ENCODE assay signal across 11 mouse cellular contexts in genomic region chr4:133598616-133599015, GRCm38 (mm10). TPM values are rescaled to one million over a fixed set of nuclear protein-coding genes. Genes with fewer than 3 reads are reported as not detected.
DNase-seq lines count a peak whose midpoint lies in the region; ATAC-seq and TF ChIP-seq lines count a peak whose summit lies in the region.
"Had no signal": no experiment of that assay in that cellular context is flagged by ENCODE, and none has a peak within 500 bp of the region (broad histone marks: within the 10 kb centered on the region; RNA-seq: fewer than 3 reads in every experiment).

No protein-coding gene starts in this region.

- H3K27me3 ChIP-seq in kidney, adult 2 months (replicated peaks; ENCODE audit: control insufficient read depth, insufficient read depth, low read length), result no peaks in the 10 kb centered on the region
- no peaks in the 10 kb centered on the region for H3K27me3 ChIP-seq in ES-Bruce4 (ENCODE audit: control insufficient read depth, insufficient read depth, low read length, poor library complexity, severe bottlenecking)
- H3K27me3 ChIP-seq in intestine, embryonic 14.5 days (replicated peaks; ENCODE audit: control insufficient read depth, insufficient read depth, low read length), result peaks cover 33% of the 10 kb centered on the region
- peaks cover 42% of the 10 kb centered on the region for H3K27me3 ChIP-seq in liver, embryonic 16.5 days (ENCODE audit: control insufficient read depth, insufficient read depth, low read depth, low read length)
- H3K27me3 ChIP-seq in midbrain, embryonic 16.5 days (ENCODE audit: control insufficient read depth, insufficient read depth, low read depth, low read length), result peaks cover 42% of the 10 kb centered on the region
- peaks cover 40% of the 10 kb centered on the region for H3K27me3 ChIP-seq in hindbrain, embryonic 11.5 days (ENCODE audit: control insufficient read depth, insufficient read depth, low read length)

- no peak overlapping the region for H3K4me3 ChIP-seq in kidney, adult 2 months (ENCODE audit: insufficient read depth, low read depth, low read length)
- no peak overlapping the region for H3K4me3 ChIP-seq in ES-Bruce4 (ENCODE audit: low read depth, low read length)
- no peak overlapping the region for H3K4me3 ChIP-seq in intestine, embryonic 14.5 days (ENCODE audit: low read depth, low read length)
- H3K4me3 ChIP-seq in liver, embryonic 16.5 days (ENCODE audit: low read depth, low read length), result peak overlapping the region; percentile 69; the same call in 1 of the 2 replicates
- H3K4me3 ChIP-seq in midbrain, embryonic 16.5 days (ENCODE audit: low read depth, low read length), result no peak overlapping the region
- no peak overlapping the region for H3K4me3 ChIP-seq in hindbrain, embryonic 11.5 days (ENCODE audit: low read depth, low read length)

- peak overlapping the region; percentile 78; the same call in 1 of the 2 replicates for H3K4me2 ChIP-seq in intestine, embryonic 14.5 days (ENCODE audit: low read length)
- H3K4me2 ChIP-seq in liver, embryonic 16.5 days (ENCODE audit: low read depth, low read length), result peak overlapping the region; percentile 93
- H3K4me2 ChIP-seq in midbrain, embryonic 16.5 days (ENCODE audit: low read length), result no peak overlapping the region
- H3K4me2 ChIP-seq in hindbrain, embryonic 11.5 days (replicated peaks; ENCODE audit: low read depth, low read length), result no peak overlapping the region

- H3K27ac ChIP-seq in kidney, adult 2 months (ENCODE audit: insufficient read depth, low read depth, low read length), result peak overlapping the region; percentile 90
- H3K27ac ChIP-seq in ES-Bruce4 (ENCODE audit: insufficient read depth, low read length), result peak overlapping the region; percentile 94
- peak overlapping the region; percentile 76 for H3K27ac ChIP-seq in intestine, embryonic 14.5 days (ENCODE audit: low read depth)
- no peak overlapping the region for H3K27ac ChIP-seq in liver, embryonic 16.5 days (ENCODE audit: low read length)
- no peak overlapping the region for H3K27ac ChIP-seq in midbrain, embryonic 16.5 days (ENCODE audit: low read length)
- no peak overlapping the region for H3K27ac ChIP-seq in hindbrain, embryonic 11.5 days (ENCODE audit: low read depth, low read length)

- TF ChIP-seq CTCF in kidney, adult 2 months (conservative IDR thresholded peaks at IDR 0.05; ENCODE audit: insufficient read depth, insufficient read length, low read depth, low read length), result no peak
- TF ChIP-seq CTCF in ES-Bruce4 (IDR thresholded peaks at IDR 0.05; ENCODE audit: low read depth, low read length), result no peak

- WGBS in kidney, adult 2 months, result 24% methylated on average over 4 of the region's 4 CpGs
- 40% methylated on average over 4 of the region's 4 CpGs for WGBS in intestine, embryonic 14.5 days
- WGBS in liver, embryonic 16.5 days (ENCODE audit: insufficient replicate concordance), result 29% methylated on average over 4 of the region's 4 CpGs
- whole genome bisulfite sequencing in midbrain, embryonic 16.5 days, result 49% methylated on average over 4 of the region's 4 CpGs
- WGBS in hindbrain, embryonic 11.5 days, result 55% methylated on average over 4 of the region's 4 CpGs

- TF ChIP-seq POLR2A in kidney, adult 2 months (IDR thresholded peaks at IDR 0.05; ENCODE audit: low read depth, low read length), result no peak
- TF ChIP-seq POLR2A in ES-Bruce4 (IDR thresholded peaks at IDR 0.05; ENCODE audit: insufficient read depth, low read length), result no peak

- H3K4me1 ChIP-seq in kidney, adult 2 months (ENCODE audit: control insufficient read depth, insufficient read depth, low read length), result peaks cover 15% of the 10 kb centered on the region; the same call in 1 of the 2 replicates
- H3K4me1 ChIP-seq in ES-Bruce4 (ENCODE audit: control insufficient read depth, insufficient read depth, low read length), result peaks cover 7% of the 10 kb centered on the region
- peaks cover 8% of the 10 kb centered on the region; the same call in 1 of the 2 replicates for H3K4me1 ChIP-seq in intestine, embryonic 14.5 days (replicated peaks; ENCODE audit: control insufficient read depth, insufficient read depth, low read length)
- H3K4me1 ChIP-seq in liver, embryonic 16.5 days (ENCODE audit: control insufficient read depth, low read depth, low read length), result peaks cover 27% of the 10 kb centered on the region
- H3K4me1 ChIP-seq in midbrain, embryonic 16.5 days (ENCODE audit: control insufficient read depth, insufficient read depth, low read length), result peaks cover 13% of the 10 kb centered on the region
- H3K4me1 ChIP-seq in hindbrain, embryonic 11.5 days (replicated peaks; ENCODE audit: control insufficient read depth, insufficient read depth, low read length), result no peaks in the 10 kb centered on the region; the same call in 1 of the 2 replicates

- H3K9me3 ChIP-seq in ES-Bruce4 (replicated peaks; ENCODE audit: control insufficient read depth, insufficient read depth, low read length, poor library complexity, severe bottlenecking), result no peaks in the 10 kb centered on the region
- no peaks in the 10 kb centered on the region for H3K9me3 ChIP-seq in intestine, embryonic 14.5 days (ENCODE audit: control insufficient read depth, low read length)
- no peaks in the 10 kb centered on the region for H3K9me3 ChIP-seq in liver, embryonic 16.5 days (replicated peaks; ENCODE audit: control insufficient read depth, low read length)
- H3K9me3 ChIP-seq in midbrain, embryonic 16.5 days (replicated peaks; ENCODE audit: control insufficient read depth, low read length, poor library complexity, severe bottlenecking), result no peaks in the 10 kb centered on the region
- no peaks in the 10 kb centered on the region for H3K9me3 ChIP-seq in hindbrain, embryonic 11.5 days (ENCODE audit: control insufficient read depth, low read length)
- H3K9me3 ChIP-seq: G1E had no signal

- DNase-seq in kidney, adult 2 months, result peak; percentile 56
- no peak for DNase-seq in kidney, postnatal 10 days
- DNase-seq in intestine, embryonic 14.5 days (ENCODE audit: low spot score), result peak; percentile 67
- DNase-seq in hindbrain, embryonic 11.5 days (ENCODE audit: low spot score), result no peak
- DNase-seq in B cell, adult 2 months, result no peak
- DNase-seq: cerebellum, postnatal 36 days; heart, adult 11 months had no signal

- no peaks in the 10 kb centered on the region for H3K36me3 ChIP-seq in kidney, adult 2 months (ENCODE audit: control insufficient read depth, insufficient read depth, low read length)
- no peaks in the 10 kb centered on the region for H3K36me3 ChIP-seq in ES-Bruce4 (ENCODE audit: control insufficient read depth, insufficient read depth, low read length, poor library complexity, severe bottlenecking)
- H3K36me3 ChIP-seq in intestine, embryonic 14.5 days (ENCODE audit: control insufficient read depth, insufficient read depth, low read length), result peaks cover 5% of the 10 kb centered on the region
- no peaks in the 10 kb centered on the region for H3K36me3 ChIP-seq in liver, embryonic 16.5 days (ENCODE audit: control insufficient read depth, insufficient read depth)
- no peaks in the 10 kb centered on the region for H3K36me3 ChIP-seq in midbrain, embryonic 16.5 days (ENCODE audit: control insufficient read depth, insufficient read depth, low read length)
- H3K36me3 ChIP-seq in hindbrain, embryonic 11.5 days (ENCODE audit: control insufficient read depth, insufficient read depth, low read length), result no peaks in the 10 kb centered on the region

- TF ChIP-seq EP300 in ES-Bruce4 (IDR thresholded peaks at IDR 0.05; ENCODE audit: insufficient read depth, low read depth, low read length), result peak; percentile 19; the same call in 1 of the 2 replicates

- H3K9ac ChIP-seq in ES-Bruce4 (ENCODE audit: low read depth, poor library complexity, severe bottlenecking), result peak overlapping the region; percentile 82
- H3K9ac ChIP-seq in intestine, embryonic 14.5 days (ENCODE audit: low read length), result no peak overlapping the region
- H3K9ac ChIP-seq in liver, embryonic 16.5 days (ENCODE audit: low read depth, low read length), result no peak overlapping the region
- no peak overlapping the region for H3K9ac ChIP-seq in midbrain, embryonic 16.5 days (ENCODE audit: low read depth, low read length)
- no peak overlapping the region for H3K9ac ChIP-seq in hindbrain, embryonic 11.5 days (ENCODE audit: low read depth, low read length)

- ATAC-seq in intestine, embryonic 14.5 days (replicated peaks; ENCODE audit: low FRiP score, low TSS enrichment, low read depth), result peak; percentile 12
- ATAC-seq in liver, embryonic 16.5 days (ENCODE audit: low read depth), result no peak
- ATAC-seq in midbrain, embryonic 16.5 days, result no peak
- ATAC-seq in hindbrain, embryonic 11.5 days (ENCODE audit: low FRiP score), result no peak

RNA-seq across cellular contexts. Expression of gene Sfn, which starts 3.4 kb away (rescaled TPM):
- 7.2 and 7.6 TPM in 2 replicates for polyA plus RNA-seq in kidney, adult 2 months (2012; rRNA removed)
- polyA plus RNA-seq in ES-Bruce4 (2011; ENCODE audit: insufficient read depth, insufficient read length, low read depth, missing spikeins), result 250 and 292 TPM in 2 replicates
- polyA plus RNA-seq in intestine, embryonic 14.5 days (2014; fragmentation: Nextera tagmentation; extraction: Ambion mirVana), result 39.2 and 42.7 TPM in 2 replicates
- polyA plus RNA-seq in liver, embryonic 16.5 days (2015; fragmentation: Nextera tagmentation; extraction: Ambion mirVana), result 0.27 and 0.61 TPM in 2 replicates
- polyA plus RNA-seq in midbrain, embryonic 16.5 days (2015; fragmentation: Nextera tagmentation; extraction: Ambion mirVana), result 1.1 and 1.2 TPM in 2 replicates
- polyA plus RNA-seq in hindbrain, embryonic 11.5 days (2014; fragmentation: Nextera tagmentation; extraction: Ambion mirVana), result 19.5 and 29.6 TPM in 2 replicates

RNA-seq across cellular contexts. Expression of gene Gpn2, which starts 14.5 kb away (rescaled TPM):
- polyA plus RNA-seq in kidney, adult 2 months (2012; rRNA removed), result 26.7 and 31.4 TPM in 2 replicates
- polyA plus RNA-seq in ES-Bruce4 (2011; ENCODE audit: insufficient read depth, insufficient read length, low read depth, missing spikeins), result 22.2 and 24.3 TPM in 2 replicates
- 19.8 TPM in 2 replicates for polyA plus RNA-seq in intestine, embryonic 14.5 days (2014; fragmentation: Nextera tagmentation; extraction: Ambion mirVana)
- 6.5 and 8.6 TPM in 2 replicates for polyA plus RNA-seq in liver, embryonic 16.5 days (2015; fragmentation: Nextera tagmentation; extraction: Ambion mirVana)
- polyA plus RNA-seq in midbrain, embryonic 16.5 days (2015; fragmentation: Nextera tagmentation; extraction: Ambion mirVana), result 16.1 and 17.0 TPM in 2 replicates
- 25.9 and 29.3 TPM in 2 replicates for polyA plus RNA-seq in hindbrain, embryonic 11.5 days (2014; fragmentation: Nextera tagmentation; extraction: Ambion mirVana)

RNA-seq across cellular contexts. Expression of gene Gpatch3, which starts 24.1 kb away (rescaled TPM):
- 3.8 and 4.6 TPM in 2 replicates for polyA plus RNA-seq in kidney, adult 2 months (2012; rRNA removed)
- 3.9 and 7.9 TPM in 2 replicates for polyA plus RNA-seq in ES-Bruce4 (2011; ENCODE audit: insufficient read depth, insufficient read length, low read depth, missing spikeins)
- polyA plus RNA-seq in intestine, embryonic 14.5 days (2014; fragmentation: Nextera tagmentation; extraction: Ambion mirVana), result 6.9 and 7.5 TPM in 2 replicates
- polyA plus RNA-seq in liver, embryonic 16.5 days (2015; fragmentation: Nextera tagmentation; extraction: Ambion mirVana), result 2.9 and 3.2 TPM in 2 replicates
- 6.1 and 6.5 TPM in 2 replicates for polyA plus RNA-seq in midbrain, embryonic 16.5 days (2015; fragmentation: Nextera tagmentation; extraction: Ambion mirVana)
- 6.9 and 8.9 TPM in 2 replicates for polyA plus RNA-seq in hindbrain, embryonic 11.5 days (2014; fragmentation: Nextera tagmentation; extraction: Ambion mirVana)

RNA-seq across cellular contexts. Expression of gene Nr0b2, which starts 45.4 kb away (rescaled TPM):
- polyA plus RNA-seq in kidney, adult 2 months (2012; rRNA removed), result 6.0 and 6.8 TPM in 2 replicates
- polyA plus RNA-seq in ES-Bruce4 (2011; ENCODE audit: insufficient read depth, insufficient read length, low read depth, missing spikeins), result not detected in 2 replicates
- 3.2 and 5.4 TPM in 2 replicates for polyA plus RNA-seq in intestine, embryonic 14.5 days (2014; fragmentation: Nextera tagmentation; extraction: Ambion mirVana)
- polyA plus RNA-seq in liver, embryonic 16.5 days (2015; fragmentation: Nextera tagmentation; extraction: Ambion mirVana), result 0.49 and 0.90 TPM in 2 replicates
- not detected in 2 replicates for polyA plus RNA-seq in midbrain, embryonic 16.5 days (2015; fragmentation: Nextera tagmentation; extraction: Ambion mirVana)
- not detected in 2 replicates for polyA plus RNA-seq in hindbrain, embryonic 11.5 days (2014; fragmentation: Nextera tagmentation; extraction: Ambion mirVana)

RNA-seq across cellular contexts. Expression of gene Zdhhc18, which starts 51.3 kb away (rescaled TPM):
- 28.7 and 31.6 TPM in 2 replicates for polyA plus RNA-seq in kidney, adult 2 months (2012; rRNA removed)
- polyA plus RNA-seq in ES-Bruce4 (2011; ENCODE audit: insufficient read depth, insufficient read length, low read depth, missing spikeins), result 34.4 and 43.8 TPM in 2 replicates
- polyA plus RNA-seq in intestine, embryonic 14.5 days (2014; fragmentation: Nextera tagmentation; extraction: Ambion mirVana), result 1.9 and 2.2 TPM in 2 replicates
- polyA plus RNA-seq in liver, embryonic 16.5 days (2015; fragmentation: Nextera tagmentation; extraction: Ambion mirVana), result 0.79 and 1.1 TPM in 2 replicates
- polyA plus RNA-seq in midbrain, embryonic 16.5 days (2015; fragmentation: Nextera tagmentation; extraction: Ambion mirVana), result 3.5 and 4.7 TPM in 2 replicates
- polyA plus RNA-seq in hindbrain, embryonic 11.5 days (2014; fragmentation: Nextera tagmentation; extraction: Ambion mirVana), result 2.0 and 2.8 TPM in 2 replicates

Comparison
In these comparisons a context has a peak if more than half of its experiments do, and no peak if none do; other contexts are left out.
1. DNase-seq: peak in kidney, adult 2 months (single experiment) and intestine, embryonic 14.5 days (single experiment); none in kidney, postnatal 10 days (single experiment), hindbrain, embryonic 11.5 days (single experiment) and B cell, adult 2 months (0 of 2).
2. H3K27ac ChIP-seq: peak in kidney, adult 2 months (single experiment), ES-Bruce4 (single experiment) and intestine, embryonic 14.5 days (single experiment); none in liver, embryonic 16.5 days (single experiment), midbrain, embryonic 16.5 days (single experiment) and hindbrain, embryonic 11.5 days (single experiment).
3. H3K4me2 ChIP-seq: peak in intestine, embryonic 14.5 days (single experiment) and liver, embryonic 16.5 days (single experiment); none in midbrain, embryonic 16.5 days (single experiment) and hindbrain, embryonic 11.5 days (single experiment).